Mouse (Mus musculus) lung, postnatal 0 days (tissue): ENCODE results near the gene Golga2.

ENCODE experiments used
- CTCF ChIP-seq: IDR thresholded peaks from 2 replicates; pipeline ENCODE4 v1.5.1; 2016; ENCODE audit warnings: antibody characterized with exemption, mild to moderate bottlenecking
- EP300 ChIP-seq: IDR thresholded peaks from 2 replicates; pipeline ENCODE4 v1.6.1; 2016; ENCODE audit warnings: antibody characterized with exemption, mild to moderate bottlenecking, control low read depth

DNA sequence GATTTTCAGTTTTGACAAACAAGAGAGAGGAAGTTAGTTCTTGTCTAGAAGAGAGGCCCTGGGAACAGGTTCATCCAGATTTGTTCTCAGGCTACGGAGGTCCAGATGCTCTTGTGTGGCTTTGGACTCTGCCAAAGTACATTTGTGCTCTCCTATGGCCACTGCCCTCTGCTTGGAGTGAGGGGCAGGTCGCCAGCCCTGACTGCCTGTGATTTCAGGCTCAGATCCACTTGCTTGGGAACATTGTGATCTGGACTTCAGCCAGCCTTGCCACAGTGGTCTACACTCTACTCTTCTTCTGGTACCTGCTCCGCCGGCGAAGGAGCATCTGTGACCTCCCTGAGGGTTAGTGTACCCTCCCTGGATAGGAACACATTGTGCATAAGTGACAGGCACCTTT lies 34.5 kb upstream of the Golga2 start:
- no peak for TF ChIP-seq CTCF
- TF ChIP-seq EP300: no peak
